Mouse (Mus musculus) frontal cortex, adult 2 months (tissue): ENCODE data around the gene Slc22a23. TPM values are rescaled to one million over a fixed set of nuclear protein-coding genes. Genes with fewer than 3 reads are reported as not detected.

Experiments used
- DNase-seq, 2 experiments: peaks; one replicate each; pipeline ENCODE4 v3.0.0; 2022; ENCODE audit warnings: low spot score in 1 of 2; ENCODE audit errors: extremely low spot score in 1 of 2
- polyA plus RNA-seq: library from polyadenylated mRNA; depleted of rRNA; stranded (reverse); fragments of >200 nt; gene quantifications from 2 replicates; pipeline ENCODE4 v1.2.3, GENCODE M21; 2012; rRNA removed

The Slc22a23 gene
- polyA plus RNA-seq, 1 experiment, result 44.9 TPM

- DNase-seq, result peak; percentile 71 to 76
These were observed 196.1 kb downstream of the Slc22a23 start for GRCm38 (mm10) chr13:34148767-34149392.

- no peak for DNase-seq
These were observed 196.8 kb downstream of the Slc22a23 start for GRCm38 (mm10) chr13:34148181-34148580.

GRCm38 (mm10) chr13:34146916-34147315 lies 198.1 kb downstream of the Slc22a23 start:
- DNase-seq, result no peak

GRCm38 (mm10) chr13:34143389-34143788 lies 201.6 kb downstream of the Slc22a23 start:
- no peak for DNase-seq

- no peak for DNase-seq
These were observed 208.4 kb downstream of the Slc22a23 start for GRCm38 (mm10) chr13:34136605-34137004.

- DNase-seq, result peak; percentile 74 to 79
These were observed 210.7 kb downstream of the Slc22a23 start for GRCm38 (mm10) chr13:34134276-34134675.

- no peak for DNase-seq
These were observed 211.5 kb downstream of the Slc22a23 start for GRCm38 (mm10) chr13:34133326-34134071.

GRCm38 (mm10) chr13:34132875-34133274 lies 212.1 kb downstream of the Slc22a23 start:
- DNase-seq, result no peak

- no peak for DNase-seq
These were observed 212.7 kb downstream of the Slc22a23 start for GRCm38 (mm10) chr13:34132299-34132698.

- DNase-seq, result no peak
These were observed 213.3 kb downstream of the Slc22a23 start for GRCm38 (mm10) chr13:34131708-34132060.

- peak in 1 of 2 experiments; percentile 38 for DNase-seq
These were observed 213.8 kb downstream of the Slc22a23 start for GRCm38 (mm10) chr13:34131011-34131707.

- peak in 1 of 2 experiments; percentile 76 for DNase-seq
These were observed 214.7 kb downstream of the Slc22a23 start, which contains the start of gene Tubb2b for GRCm38 (mm10) chr13:34130226-34130731. Tubb2b (minus strand) TSS chr13:34130466.

GRCm38 (mm10) chr13:34129485-34130225 lies 215.3 kb downstream of the Slc22a23 start:
- peak in 1 of 2 experiments; percentile 69 for DNase-seq

Other genes starting within 250 kb of the Slc22a23 start
- 387 and 426 TPM in 2 replicates for gene Tubb2b, start 214.7 kb downstream of the Slc22a23 start, polyA plus RNA-seq
- 47.9 and 61.2 TPM in 2 replicates for gene Psmg4, start 182.2 kb downstream of the Slc22a23 start, polyA plus RNA-seq